Mouse (Mus musculus): ENCODE data around the gene Itgb6. TPM values are rescaled to one million over a fixed set of nuclear protein-coding genes. Genes with fewer than 3 reads are reported as not detected.

The Itgb6 gene
- total RNA-seq, 2 experiments from 2014 or later: 0.10 TPM; not detected in 1

Other genes starting within 250 kb of the Itgb6 start
- gene Pla2r1, start 169.3 kb downstream of the Itgb6 start, total RNA-seq (2021): under 1 TPM; 0.16 to 0.25 TPM
- gene Rbms1, start 240.5 kb upstream of the Itgb6 start, total RNA-seq (2021): 10 to 100 TPM; 10.3 to 13.3 TPM